Mouse (Mus musculus) G1E-ER4 (cell line): ENCODE data around the gene Xrn2. TPM values are rescaled to one million over a fixed set of nuclear protein-coding genes. Genes with fewer than 3 reads are reported as not detected.

Experiments
- GATA1 ChIP-seq: IDR thresholded peaks from one replicate; pipeline ENCODE4 v1.8.0; 2012; ENCODE audit warnings: low read length, inconsistent platforms
- polyA plus RNA-seq: library from polyadenylated mRNA; stranded (reverse); fragments of >175 nt; gene quantifications from 2 replicates; pipeline ENCODE4 v1.2.3, GENCODE M21; 2012

Gene Xrn2
- polyA plus RNA-seq, 1 experiment, result 6.2 TPM

- no peak for TF ChIP-seq GATA1
Measured at GRCm38 (mm10) chr2:147023067-147023466, 10.3 kb downstream of the Xrn2 start.

- TF ChIP-seq GATA1, result no peak
Measured at GRCm38 (mm10) chr2:147023560-147023959, 10.8 kb downstream of the Xrn2 start.

- TF ChIP-seq GATA1, result no peak
Measured at GRCm38 (mm10) chr2:147033065-147033464, 20.3 kb downstream of the Xrn2 start.

- TF ChIP-seq GATA1, result no peak
Measured at GRCm38 (mm10) chr2:147035864-147036263, 23.1 kb downstream of the Xrn2 start.

GRCm38 (mm10) chr2:147047051-147047450 lies 34.3 kb downstream of the Xrn2 start:
- TF ChIP-seq GATA1, result no peak

- TF ChIP-seq GATA1, result no peak
Measured at GRCm38 (mm10) chr2:147053229-147053892, 40.6 kb downstream of the Xrn2 start.

- TF ChIP-seq GATA1, result no peak
Measured at GRCm38 (mm10) chr2:147067480-147068246, 54.9 kb downstream of the Xrn2 start.

- no peak for TF ChIP-seq GATA1
Measured at GRCm38 (mm10) chr2:147069077-147069476, 56.3 kb downstream of the Xrn2 start.

GRCm38 (mm10) chr2:147070305-147070704 lies 57.5 kb downstream of the Xrn2 start:
- no peak for TF ChIP-seq GATA1

- no peak for TF ChIP-seq GATA1
Measured at GRCm38 (mm10) chr2:147073962-147074361, 61.2 kb downstream of the Xrn2 start.

GRCm38 (mm10) chr2:147074399-147074798 lies 61.6 kb downstream of the Xrn2 start:
- TF ChIP-seq GATA1, result no peak

- TF ChIP-seq GATA1, result no peak
Measured at GRCm38 (mm10) chr2:147082391-147082790, 69.6 kb downstream of the Xrn2 start.

GRCm38 (mm10) chr2:147083471-147084365 lies 70.9 kb downstream of the Xrn2 start:
- TF ChIP-seq GATA1, result no peak

- TF ChIP-seq GATA1, result no peak
Measured at GRCm38 (mm10) chr2:147084366-147085071, 71.7 kb downstream of the Xrn2 start.
